Mouse (Mus musculus): ENCODE measurements at regions not wholly inside any gene's neighbourhood (a gene's known extent, or its start where the extent isn't known, plus 50 kb on each side); places are given as distances from the start of the nearest gene placed in this dataset.
A peak's percentile ranks its signal among the peaks of the same experiment; 100 is the strongest.

DNA sequence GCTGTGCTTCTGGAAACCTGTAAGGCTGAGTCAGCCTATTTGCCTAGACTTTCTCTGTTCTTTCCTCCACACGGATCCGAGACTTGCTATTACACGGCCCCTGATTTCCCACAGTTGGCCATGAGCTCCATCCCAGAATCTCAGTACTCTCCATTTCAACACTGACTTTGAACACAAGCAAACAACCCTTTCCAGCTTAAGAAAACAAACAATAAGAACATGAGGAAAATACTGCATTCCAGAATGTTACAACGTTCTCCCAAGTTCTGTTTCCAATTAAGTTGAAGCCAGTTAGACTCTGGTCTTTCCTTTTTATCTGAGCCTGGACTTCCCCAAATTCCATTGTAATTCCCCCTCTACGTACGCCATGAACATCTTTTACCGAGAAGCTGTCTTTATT, 206.4 kb upstream of the Rnd3 start:
- Histone ChIP-seq H3K4me3 (no peak overlapping the region), H3K4me1 (peaks cover 6% of the 10 kb centered on the region), H3K27me3 (ENCODE audit: low read depth, poor library complexity, severe bottlenecking) (no peaks in the 10 kb centered on the region), H3K9me3 (replicated peaks) (no peaks in the 10 kb centered on the region), H3K27ac (peak overlapping the region; percentile 42; the same call in 1 of the 2 replicates), H3K36me3 (no peaks in the 10 kb centered on the region)
- 48% methylated on average over 7 of the region's 7 CpGs for WGBS
- no peak for DNase-seq (ENCODE audit: low spot score)

DNA sequence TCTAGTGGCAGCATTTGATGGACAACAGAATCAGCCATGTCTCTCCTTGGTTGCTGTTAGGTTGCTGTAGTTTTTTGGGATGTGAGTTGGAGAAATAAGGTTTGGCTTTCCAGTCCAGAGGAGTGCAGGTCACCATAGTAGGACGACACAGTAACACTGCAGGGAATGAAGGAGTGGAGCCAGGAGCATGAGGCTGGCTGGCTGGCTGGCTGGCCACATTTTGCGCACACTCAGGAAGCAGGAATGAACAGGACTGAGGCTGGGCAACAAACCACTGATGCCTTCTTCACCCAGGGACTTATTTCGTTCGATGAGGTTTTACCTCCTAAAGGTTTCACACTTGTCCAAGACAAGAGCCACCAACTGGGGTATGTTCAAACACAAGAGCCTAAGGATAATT, 205.9 kb upstream of the Rnd3 start:
- Histone ChIP-seq H3K36me3 (no peaks in the 10 kb centered on the region), H3K27ac (peak overlapping the region; percentile 42; the same call in 1 of the 2 replicates), H3K4me3 (no peak overlapping the region), H3K9me3 (replicated peaks) (no peaks in the 10 kb centered on the region), H3K27me3 (ENCODE audit: low read depth, poor library complexity, severe bottlenecking) (no peaks in the 10 kb centered on the region), H3K4me1 (peaks cover 6% of the 10 kb centered on the region)
- WGBS, result 91% methylated on average over 4 of the region's 4 CpGs
- no peak for DNase-seq (ENCODE audit: low spot score)

DNA sequence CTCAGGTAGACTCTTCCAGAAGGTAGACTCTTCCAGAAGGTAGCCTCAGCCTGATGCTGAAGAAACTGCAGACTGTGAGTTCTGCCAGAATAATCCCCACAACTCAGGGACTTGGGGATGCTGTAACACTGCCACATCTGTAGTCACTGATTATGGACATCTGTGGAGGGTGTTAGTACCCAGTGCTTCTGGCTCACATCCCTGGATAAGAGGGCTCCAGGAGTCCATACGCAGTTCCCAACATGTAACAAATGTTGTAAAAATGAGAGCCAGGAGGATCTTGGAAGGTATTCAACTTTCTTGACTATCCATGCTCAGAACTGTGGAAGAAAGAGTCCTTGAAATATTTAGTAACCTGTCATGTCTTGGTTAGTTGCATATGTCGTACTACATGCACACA, 200.7 kb upstream of the Rnd3 start:
- Histone ChIP-seq H3K27ac (no peak overlapping the region), H3K36me3 (no peaks in the 10 kb centered on the region), H3K27me3 (ENCODE audit: low read depth, poor library complexity, severe bottlenecking) (no peaks in the 10 kb centered on the region), H3K9me3 (replicated peaks) (no peaks in the 10 kb centered on the region), H3K4me1 (no peaks in the 10 kb centered on the region), H3K4me3 (no peak overlapping the region)
- no peak for DNase-seq (ENCODE audit: low spot score)
- WGBS, result 85% methylated on average over 2 of the region's 2 CpGs

DNA sequence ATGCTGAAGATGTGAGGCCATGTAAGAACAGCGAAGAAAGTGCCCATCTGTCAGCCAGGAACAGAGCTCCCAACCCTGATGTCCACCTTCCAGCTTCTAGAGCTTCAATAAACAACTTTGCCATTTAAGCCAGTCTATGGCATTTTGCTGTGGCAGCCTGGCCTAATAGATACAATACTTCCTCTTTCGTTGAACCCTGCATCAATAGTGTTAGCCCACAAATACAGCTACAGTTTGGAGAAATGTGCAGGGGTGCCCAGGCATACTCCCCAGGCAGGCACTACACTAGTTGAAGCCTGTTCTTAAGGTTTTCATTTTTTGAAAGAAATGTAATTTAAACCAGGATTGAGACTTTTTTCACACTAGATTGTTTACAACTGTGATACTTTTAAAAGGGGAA, 199.9 kb upstream of the Rnd3 start:
- WGBS, result 93% methylated on average over 2 of the region's 2 CpGs
- DNase-seq (ENCODE audit: low spot score), result no peak
- Histone ChIP-seq H3K36me3 (no peaks in the 10 kb centered on the region), H3K27ac (no peak overlapping the region), H3K27me3 (ENCODE audit: low read depth, poor library complexity, severe bottlenecking) (no peaks in the 10 kb centered on the region), H3K4me3 (no peak overlapping the region), H3K9me3 (replicated peaks) (no peaks in the 10 kb centered on the region), H3K4me1 (no peaks in the 10 kb centered on the region)

DNA sequence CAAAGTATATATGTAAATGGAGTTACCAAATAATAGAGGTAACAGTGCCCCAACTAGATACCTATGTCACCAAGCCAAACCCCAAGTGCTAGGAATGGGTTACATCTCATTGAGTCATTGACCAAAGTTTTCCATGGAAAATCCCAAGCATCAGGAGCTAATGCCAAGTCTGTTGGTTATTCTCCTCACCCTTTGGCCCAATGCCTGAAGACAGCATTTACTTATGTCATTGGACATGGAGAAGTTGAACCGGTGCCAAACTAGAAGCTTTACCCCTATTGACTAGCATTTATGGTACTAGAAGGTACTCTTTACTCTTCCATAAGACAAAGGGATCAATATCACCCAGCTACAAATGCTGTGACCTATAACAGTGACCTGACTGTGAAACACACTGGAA, 198.2 kb upstream of the Rnd3 start:
- Histone ChIP-seq H3K36me3 (no peaks in the 10 kb centered on the region), H3K27ac (no peak overlapping the region), H3K4me3 (no peak overlapping the region), H3K27me3 (ENCODE audit: low read depth, poor library complexity, severe bottlenecking) (no peaks in the 10 kb centered on the region), H3K4me1 (no peaks in the 10 kb centered on the region), H3K9me3 (replicated peaks) (no peaks in the 10 kb centered on the region)
- 87% methylated on average over 1 of the region's 1 CpGs for WGBS
- no peak for DNase-seq (ENCODE audit: low spot score)

DNA sequence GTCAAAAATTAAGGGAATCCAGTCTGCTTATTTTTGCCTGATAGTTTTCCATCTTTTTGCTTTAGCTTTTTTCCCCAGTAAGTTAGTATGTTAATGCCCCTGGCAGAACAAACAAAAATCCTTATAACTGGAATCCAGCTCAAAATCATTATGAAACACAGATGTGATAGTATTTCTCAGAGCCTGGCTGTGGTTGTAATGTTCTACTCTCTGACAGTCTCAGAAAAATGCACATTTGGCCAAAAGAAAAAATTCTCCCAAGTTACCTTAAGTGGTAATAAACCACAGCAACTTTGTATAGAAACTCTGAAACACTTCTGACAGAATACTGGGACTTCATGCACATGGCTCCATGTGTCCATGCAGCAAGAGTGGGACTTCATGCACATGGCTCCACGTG, 193.5 kb upstream of the Rnd3 start:
- Histone ChIP-seq H3K9me3 (replicated peaks) (no peaks in the 10 kb centered on the region), H3K27ac (no peak overlapping the region), H3K36me3 (no peaks in the 10 kb centered on the region), H3K4me3 (no peak overlapping the region), H3K27me3 (ENCODE audit: low read depth, poor library complexity, severe bottlenecking) (no peaks in the 10 kb centered on the region), H3K4me1 (no peaks in the 10 kb centered on the region)
- WGBS, result 83% methylated on average over 1 of the region's 1 CpGs
- DNase-seq (ENCODE audit: low spot score), result no peak

DNA sequence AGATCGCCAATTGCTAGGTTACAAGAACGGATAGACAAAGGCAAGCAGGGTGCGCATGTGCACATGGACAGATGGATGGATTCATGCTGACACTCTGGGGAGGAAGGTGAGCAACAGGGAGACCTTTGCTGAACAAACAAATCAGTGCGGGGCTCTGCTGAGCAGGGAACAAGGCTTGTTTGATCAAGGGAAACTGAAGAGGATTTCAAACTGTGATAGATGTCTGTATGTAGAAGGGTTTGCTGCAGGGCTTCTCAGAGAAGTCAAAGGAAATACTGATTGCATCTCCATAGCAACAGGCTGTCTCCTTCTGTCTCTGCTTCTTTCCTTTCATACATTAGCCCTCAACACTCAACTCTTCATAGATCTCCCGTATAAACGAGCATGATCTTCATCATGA, 185.5 kb upstream of the Rnd3 start:
- H3K4me3 ChIP-seq, result no peak overlapping the region
- no peaks in the 10 kb centered on the region for H3K36me3 ChIP-seq
- DNase-seq (ENCODE audit: low spot score), result no peak
- H3K27ac ChIP-seq, result no peak overlapping the region
- H3K27me3 ChIP-seq (ENCODE audit: low read depth, poor library complexity, severe bottlenecking), result no peaks in the 10 kb centered on the region
- WGBS, result 78% methylated on average over 6 of the region's 6 CpGs
- H3K4me1 ChIP-seq, result peaks cover 18% of the 10 kb centered on the region
- H3K9me3 ChIP-seq (replicated peaks), result no peaks in the 10 kb centered on the region

DNA sequence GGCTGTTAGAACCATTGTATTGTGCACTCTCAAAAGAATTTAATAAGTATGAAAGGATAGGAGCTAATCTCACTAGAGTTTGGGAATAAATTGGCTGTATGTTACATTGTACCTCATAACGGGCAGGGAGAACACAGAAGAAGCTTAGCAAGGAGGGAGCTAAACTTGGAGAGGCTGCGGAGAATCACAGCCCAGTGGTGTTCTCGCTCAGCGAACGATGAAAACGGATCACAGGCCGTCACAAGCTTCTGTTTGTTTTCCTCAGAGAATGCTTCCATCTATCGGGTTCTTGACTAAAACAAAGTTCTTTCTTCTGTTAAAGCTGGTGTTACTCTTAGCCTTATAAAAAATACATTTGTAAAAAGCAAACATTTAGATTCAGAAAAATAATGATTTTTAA, 178.2 kb upstream of the Rnd3 start:
- H3K27me3 ChIP-seq (ENCODE audit: low read depth, poor library complexity, severe bottlenecking), result no peaks in the 10 kb centered on the region
- no peaks in the 10 kb centered on the region for H3K4me1 ChIP-seq
- H3K27ac ChIP-seq, result no peak overlapping the region
- no peak for DNase-seq (ENCODE audit: low spot score)
- no peaks in the 10 kb centered on the region for H3K9me3 ChIP-seq (replicated peaks)
- H3K4me3 ChIP-seq, result no peak overlapping the region
- H3K36me3 ChIP-seq, result no peaks in the 10 kb centered on the region
- 86% methylated on average over 8 of the region's 8 CpGs for WGBS

DNA sequence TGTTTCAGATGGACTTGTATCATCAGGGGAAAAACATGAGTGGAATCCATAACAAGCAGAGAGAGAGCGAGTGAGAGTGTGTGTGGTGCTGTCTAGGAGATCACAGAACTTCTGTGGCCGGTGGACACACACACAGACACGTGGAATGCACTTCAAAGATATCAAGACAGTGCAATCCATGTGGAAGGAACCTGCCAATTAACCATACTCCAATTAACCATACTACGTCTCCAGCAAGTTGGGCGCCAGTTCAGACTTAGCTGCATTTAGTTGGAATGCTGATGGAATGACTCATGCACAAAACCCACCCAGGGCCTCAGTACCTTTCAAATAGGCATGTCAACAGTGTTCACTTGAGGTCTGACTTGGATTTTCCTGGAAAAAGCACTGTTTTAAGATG, 172.8 kb upstream of the Rnd3 start:
- H3K9me3 ChIP-seq (replicated peaks), result 0 out of 2 replicates have a peak, but pooled peaks cover 2% of the 10 kb centered on the region
- WGBS, result 87% methylated on average over 5 of the region's 5 CpGs
- no peak for DNase-seq (ENCODE audit: low spot score)
- no peaks in the 10 kb centered on the region for H3K27me3 ChIP-seq (ENCODE audit: low read depth, poor library complexity, severe bottlenecking)
- no peaks in the 10 kb centered on the region for H3K4me1 ChIP-seq
- H3K36me3 ChIP-seq, result no peaks in the 10 kb centered on the region
- no peak overlapping the region for H3K27ac ChIP-seq
- no peak overlapping the region for H3K4me3 ChIP-seq

DNA sequence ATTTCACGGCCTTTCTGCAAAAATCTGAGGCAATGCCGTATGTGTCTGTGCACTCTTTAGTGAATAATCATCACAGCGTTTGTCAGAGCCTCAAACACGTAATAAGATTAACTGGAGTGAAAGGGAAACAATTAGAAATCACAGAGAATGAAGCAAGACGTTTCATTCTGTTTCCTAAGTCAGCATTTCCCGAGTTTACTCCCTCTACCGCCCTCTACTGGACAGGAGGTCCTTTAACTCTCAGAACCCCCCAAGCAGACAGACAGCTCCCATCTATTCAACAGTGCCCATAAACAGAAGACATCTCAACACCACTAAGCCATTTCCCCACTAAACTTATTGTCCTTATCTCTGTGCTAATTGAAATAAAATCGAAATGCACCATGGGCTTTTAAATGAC, 167.5 kb upstream of the Rnd3 start:
- 84% methylated on average over 8 of the region's 8 CpGs for WGBS
- Histone ChIP-seq H3K27ac (no peak overlapping the region), H3K4me3 (no peak overlapping the region), H3K4me1 (peaks cover 9% of the 10 kb centered on the region), H3K9me3 (replicated peaks) (0 out of 2 replicates have a peak, but pooled peaks cover 2% of the 10 kb centered on the region), H3K36me3 (no peaks in the 10 kb centered on the region), H3K27me3 (ENCODE audit: low read depth, poor library complexity, severe bottlenecking) (no peaks in the 10 kb centered on the region)
- DNase-seq (ENCODE audit: low spot score), result no peak

DNA sequence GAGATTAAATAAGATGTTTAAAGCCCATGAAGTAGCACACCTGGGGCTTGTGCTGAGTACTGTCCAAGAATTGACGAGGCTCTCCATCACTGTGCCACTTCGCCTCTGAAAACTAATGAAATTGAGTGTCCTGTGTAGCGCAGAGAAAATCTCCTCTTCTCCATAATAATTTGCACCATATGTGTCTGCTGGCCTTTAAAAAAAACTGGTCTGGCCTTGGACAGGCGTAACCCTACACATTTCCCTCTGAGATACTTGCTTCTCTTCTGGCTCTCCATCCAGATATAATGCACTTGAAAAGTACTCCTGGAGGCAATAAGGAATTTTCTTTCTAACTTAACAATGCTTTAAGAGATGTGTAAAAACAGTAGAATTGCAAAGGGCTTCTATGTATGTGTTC, 164.5 kb upstream of the Rnd3 start:
- no peak for DNase-seq (ENCODE audit: low spot score)

DNA sequence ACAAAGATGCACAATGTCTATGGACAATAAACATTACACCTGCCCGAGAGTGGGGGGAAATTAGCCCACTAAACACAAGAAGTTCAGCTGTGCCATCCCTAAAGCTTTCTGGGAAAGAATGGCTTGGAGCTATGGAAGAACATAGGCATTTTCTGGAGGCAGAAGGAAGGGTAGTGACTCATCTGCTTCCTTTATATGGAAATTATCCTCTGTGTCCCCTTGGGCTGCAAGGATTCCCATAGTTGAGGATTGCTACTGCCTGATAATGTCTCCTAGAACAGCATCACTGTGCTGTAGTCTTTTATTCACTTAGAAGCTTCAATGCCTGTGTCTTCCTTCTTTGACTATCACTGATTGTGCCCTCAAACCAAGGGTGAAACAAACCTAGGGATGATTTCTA, 157.3 kb upstream of the Rnd3 start:
- H3K4me1 ChIP-seq, result peaks cover 5% of the 10 kb centered on the region
- no peaks in the 10 kb centered on the region for H3K36me3 ChIP-seq
- H3K27me3 ChIP-seq (ENCODE audit: low read depth, poor library complexity, severe bottlenecking), result no peaks in the 10 kb centered on the region
- no peak for DNase-seq (ENCODE audit: low spot score)
- WGBS, result 93% methylated on average over 1 of the region's 1 CpGs
- no peaks in the 10 kb centered on the region for H3K9me3 ChIP-seq (replicated peaks)
- no peak overlapping the region for H3K27ac ChIP-seq
- H3K4me3 ChIP-seq, result no peak overlapping the region

More for the DNA sequence above, 164.5 kb upstream of the Rnd3 start:
- Histone ChIP-seq H3K36me3 (no peaks in the 10 kb centered on the region), H3K9me3 (replicated peaks) (0 out of 2 replicates have a peak, but pooled peaks cover 2% of the 10 kb centered on the region), H3K4me1 (peaks cover 14% of the 10 kb centered on the region), H3K27ac (no peak overlapping the region), H3K4me3 (no peak overlapping the region), H3K27me3 (ENCODE audit: low read depth, poor library complexity, severe bottlenecking) (no peaks in the 10 kb centered on the region)
- WGBS, result 22% methylated on average over 4 of the region's 4 CpGs

DNA sequence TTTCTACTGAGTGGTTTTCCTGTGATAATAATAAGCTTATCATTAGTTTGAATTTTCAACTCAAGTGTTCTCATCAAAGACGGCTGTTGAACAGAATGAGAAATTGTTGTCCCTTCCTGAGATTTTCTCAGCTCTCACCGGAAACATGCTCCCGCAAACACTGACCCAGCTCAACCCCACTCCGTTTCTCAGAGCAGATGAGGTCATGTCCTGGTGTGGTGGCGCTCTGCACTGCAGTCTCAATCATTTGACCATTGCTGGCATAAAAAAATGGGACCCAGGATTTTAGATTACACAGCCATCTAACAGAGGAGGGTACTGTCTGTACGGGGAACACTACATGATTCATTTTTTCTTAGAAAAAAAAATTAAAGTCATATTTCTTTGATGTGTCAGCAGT, 156.5 kb upstream of the Rnd3 start:
- 63% methylated on average over 6 of the region's 6 CpGs for WGBS
- peak; percentile 45 for DNase-seq (ENCODE audit: low spot score)

DNA sequence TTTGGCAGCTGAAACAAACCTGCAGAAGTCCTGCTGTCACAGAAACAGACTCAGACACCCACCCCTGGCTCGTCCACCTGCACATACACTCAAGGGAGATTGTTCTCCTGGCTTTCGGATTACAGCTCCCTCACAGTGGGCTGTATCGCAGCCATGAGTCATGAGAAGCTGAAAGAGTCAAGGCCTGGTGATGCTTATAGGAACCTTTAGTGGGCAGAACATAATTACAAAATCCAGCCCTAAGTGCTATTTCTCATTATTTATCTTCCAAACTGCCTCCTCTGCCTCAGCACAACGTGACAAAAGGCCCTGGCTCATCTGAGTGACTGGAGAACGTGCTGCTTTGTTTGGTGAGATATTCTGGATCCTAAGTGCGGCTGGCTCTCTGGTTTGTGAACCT, 155.8 kb upstream of the Rnd3 start:
- Histone ChIP-seq H3K4me1 (peaks cover 5% of the 10 kb centered on the region), H3K27me3 (ENCODE audit: low read depth, poor library complexity, severe bottlenecking) (no peaks in the 10 kb centered on the region), H3K4me3 (no peak overlapping the region), H3K27ac (no peak overlapping the region), H3K36me3 (no peaks in the 10 kb centered on the region), H3K9me3 (replicated peaks) (no peaks in the 10 kb centered on the region)
- 83% methylated on average over 6 of the region's 6 CpGs for WGBS
- DNase-seq (ENCODE audit: low spot score), result no peak

More for the DNA sequence above, 156.5 kb upstream of the Rnd3 start:
- no peaks in the 10 kb centered on the region for H3K9me3 ChIP-seq (replicated peaks)
- no peaks in the 10 kb centered on the region for H3K36me3 ChIP-seq
- no peak overlapping the region for H3K27ac ChIP-seq
- H3K27me3 ChIP-seq (ENCODE audit: low read depth, poor library complexity, severe bottlenecking), result no peaks in the 10 kb centered on the region
- H3K4me1 ChIP-seq, result peaks cover 5% of the 10 kb centered on the region
- no peak overlapping the region for H3K4me3 ChIP-seq

Data from limb, embryonic 10.5 days (tissue).